ENCODE assay signal across 8 mouse cellular contexts in genomic region chr4:140246180-140247005, GRCm38 (mm10). TPM values are rescaled to one million over a fixed set of nuclear protein-coding genes. Genes with fewer than 3 reads are reported as not detected.
A peak's percentile ranks its signal among the peaks of the same experiment; 100 is the strongest.
DNase-seq lines count a peak whose midpoint lies in the region; ATAC-seq lines count a peak whose summit lies in the region.
"Had no signal": no experiment of that assay in that cellular context is flagged by ENCODE, and none has a peak within 500 bp of the region (broad histone marks: within the 10 kb centered on the region; RNA-seq: fewer than 3 reads in every experiment).

Igsf21 (minus strand) TSS chr4:140246784.

- WGBS in limb, embryonic 12.5 days, result under 1% methylated on average over 75 of the region's 90 CpGs

- H3K9ac ChIP-seq in limb, embryonic 12.5 days (replicated peaks), result no peak within 1 kb of the TSS

- peak within 1 kb of the TSS; percentile 34 for H3K4me3 ChIP-seq in limb, embryonic 12.5 days (replicated peaks)

- H3K4me1 ChIP-seq in limb, embryonic 12.5 days (replicated peaks), result peaks cover 15% of the 10 kb centered on the region

- H3K36me3 ChIP-seq in limb, embryonic 12.5 days, result no peaks in the 10 kb centered on the region

- H3K9me3 ChIP-seq in limb, embryonic 12.5 days, result no peaks in the 10 kb centered on the region

- ATAC-seq in limb, embryonic 12.5 days (ENCODE audit: insufficient number of reproducible peaks, insufficient read depth, low FRiP score, low TSS enrichment, low read depth), result 0 out of 2 replicates have a peak, but pooled peaks have one; percentile 56

- peak within 1 kb of the TSS; percentile 56 for H3K4me2 ChIP-seq in limb, embryonic 12.5 days

- DNase-seq in layer of hippocampus, adult 18-20 months (ENCODE audit: low spot score in 2 of 2), result no peak
- no peak for DNase-seq in layer of hippocampus, adult 9-11 months
- peak; percentile 81 to 82 for DNase-seq in cerebellum, postnatal 10 days
- DNase-seq in frontal cortex, postnatal 36 days (ENCODE audit: low spot score in 2 of 2), result peak; percentile 38 to 53
- peak; percentile 57 for DNase-seq in right cerebral cortex, postnatal 14 days
- DNase-seq in thymus, postnatal 14 days, result no peak

- no peak within 1 kb of the TSS for H3K27ac ChIP-seq in limb, embryonic 12.5 days

- H3K27me3 ChIP-seq in limb, embryonic 12.5 days, result peaks cover 98% of the 10 kb centered on the region

RNA-seq across cellular contexts. Expression of gene Igsf21, which starts in this region (rescaled TPM):
- total RNA-seq in layer of hippocampus, adult 18-20 months (2021), result 10 to 100 TPM; 30.0 to 40.3 TPM
- not detected in 2 replicates for polyA plus RNA-seq in limb, embryonic 12.5 days (2016; fragmentation: Nextera tagmentation; extraction: Ambion mirVana)
- polyA plus RNA-seq: liver, embryonic 16.5 days had no signal

Comparison
In these comparisons a context has a peak if more than half of its experiments do, and no peak if none do; other contexts are left out.
1. Peak in ATAC-seq, H3K4me3 ChIP-seq and H3K4me2 ChIP-seq in limb, embryonic 12.5 days; RNA of the gene not detected or under 1 TPM.
2. DNase-seq: peak in cerebellum, postnatal 10 days (2 of 2), frontal cortex, postnatal 36 days (2 of 2) and right cerebral cortex, postnatal 14 days (single experiment); none in layer of hippocampus, adult 18-20 months (0 of 2), layer of hippocampus, adult 9-11 months (single experiment) and thymus, postnatal 14 days (single experiment).